Mouse (Mus musculus): ENCODE data around the gene Gpr19. TPM values are rescaled to one million over a fixed set of nuclear protein-coding genes. Genes with fewer than 3 reads are reported as not detected.

Gpr19 gene
- 1 to 10 TPM; 3.3 to 8.7 TPM for polyA plus RNA-seq (2017; shearing (Covaris generic))

DNA sequence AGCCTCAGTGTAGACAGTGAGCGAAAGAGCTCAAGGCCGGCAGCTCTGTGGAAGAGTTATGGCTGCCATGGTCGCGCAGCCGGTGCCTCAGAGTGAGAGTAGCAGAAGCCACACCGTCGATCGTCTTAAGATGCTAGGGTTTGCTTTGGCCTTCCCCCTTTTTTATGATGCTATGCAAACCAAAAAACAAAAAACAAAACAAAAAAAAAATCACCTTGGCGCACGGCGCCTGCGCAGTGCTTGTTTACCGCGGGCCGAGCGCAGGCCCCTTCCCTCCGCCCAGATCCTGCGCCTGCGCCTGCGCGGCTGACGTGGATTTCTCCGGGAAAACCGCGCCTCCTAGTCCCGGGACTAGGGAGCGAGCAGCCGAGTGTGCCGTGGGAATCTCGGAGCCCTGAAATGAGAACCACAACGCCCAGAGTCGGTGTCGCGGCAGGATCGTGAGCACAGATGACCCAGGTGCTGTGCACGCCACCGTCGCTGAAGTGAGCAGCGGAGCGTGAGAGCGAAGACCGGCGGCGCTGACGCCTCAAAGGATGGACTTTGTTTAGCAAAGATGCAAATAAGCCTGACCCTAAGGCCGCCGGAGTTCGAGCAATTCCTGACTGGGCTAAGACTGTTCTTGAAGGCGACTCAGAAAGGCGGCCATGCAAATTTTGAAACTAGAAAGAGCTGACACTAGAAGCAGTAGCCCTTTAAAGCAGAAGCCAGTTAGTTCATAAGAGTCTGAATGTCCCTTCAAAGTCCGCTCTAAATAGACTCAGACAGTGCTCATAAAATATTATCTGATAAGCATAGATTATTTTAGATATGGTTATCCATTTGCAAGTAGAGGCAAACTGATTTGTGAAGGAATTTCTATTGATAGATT is at the start of gene Gpr19:
Gene Gpr19, minus strand, starts transcription at position 484 of the 871 bp plus-strand sequence.
- ATAC-seq, result peak; percentile 66

DNA sequence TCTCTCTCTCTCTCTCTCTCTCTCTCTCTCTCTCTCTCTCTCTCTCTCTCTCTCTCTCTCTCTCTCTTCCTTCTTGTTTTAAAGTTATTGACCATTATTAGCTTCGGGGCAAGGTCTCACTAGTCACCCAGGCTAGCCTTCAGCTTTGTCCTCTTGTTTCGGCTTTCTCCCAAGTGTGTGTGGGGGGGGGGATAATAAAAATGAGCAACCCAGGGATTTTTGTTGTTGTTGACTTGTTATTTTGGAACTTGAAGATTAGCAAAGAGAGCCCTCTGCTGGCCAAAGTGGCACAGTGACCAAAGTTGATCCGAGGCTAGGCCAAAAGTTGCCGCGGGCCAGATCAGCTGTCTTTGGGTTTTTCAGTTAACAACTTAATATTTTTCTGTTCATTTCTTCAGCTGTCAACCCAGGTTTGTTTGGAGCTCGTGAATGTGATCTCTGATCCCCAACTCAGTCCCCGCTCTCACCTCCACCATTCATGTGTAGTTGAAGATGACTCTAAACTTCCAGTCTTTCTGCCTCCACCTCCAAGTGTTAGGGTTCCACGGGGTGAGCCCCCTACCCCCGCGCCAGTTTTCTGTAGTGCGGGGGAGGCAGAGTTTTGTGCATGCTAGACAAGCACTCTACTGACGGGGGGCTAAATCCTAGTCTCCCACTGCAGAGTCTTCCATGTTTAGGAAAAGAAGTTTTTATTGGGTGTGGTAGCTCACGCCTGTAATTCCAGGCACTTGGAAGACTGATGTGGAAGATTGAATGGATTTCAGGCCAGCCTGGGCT is 49.1 kb upstream of the Gpr19 start:
- peak; percentile 62 for ATAC-seq

DNA sequence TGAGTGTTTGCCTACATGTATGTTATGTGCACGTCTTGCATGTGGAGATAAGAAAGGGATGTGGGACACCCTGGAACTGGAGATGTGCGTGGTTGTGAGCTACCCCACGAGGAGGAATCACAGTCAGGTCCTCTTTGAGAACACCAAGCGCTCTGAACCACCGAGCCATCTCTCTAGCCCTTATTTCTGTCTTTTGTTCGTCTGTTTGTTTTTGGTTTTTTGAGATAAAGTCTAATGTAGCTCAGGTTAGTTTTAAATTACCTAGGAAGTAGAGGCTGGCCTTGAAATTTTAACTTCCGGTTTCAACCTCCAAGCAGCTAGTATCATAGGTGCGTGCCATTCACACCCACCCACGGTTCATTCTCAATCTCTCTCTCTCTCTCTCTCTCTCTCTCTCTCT is 48.5 kb upstream of the Gpr19 start:
- peak; percentile 81 for ATAC-seq

DNA sequence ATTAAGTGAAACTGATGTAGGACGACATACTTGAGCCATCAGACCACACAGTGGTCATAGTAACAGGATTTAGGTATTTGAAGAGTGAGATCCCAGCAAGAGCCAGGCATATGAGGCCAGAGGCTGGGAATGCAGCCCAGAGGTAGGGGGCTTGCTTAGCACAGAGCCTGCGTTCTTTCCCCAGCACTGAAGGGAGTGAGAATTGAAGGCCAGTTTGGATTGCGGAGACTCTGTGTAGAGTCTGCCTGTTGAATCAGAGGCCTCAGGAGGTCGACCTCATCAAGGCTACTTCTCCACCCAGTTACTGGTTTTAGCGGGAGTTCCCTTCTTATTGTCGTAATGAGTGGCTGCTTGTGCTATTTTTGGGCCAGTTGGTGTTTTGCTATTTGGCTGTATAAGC is 47.7 kb upstream of the Gpr19 start:
- no peak for ATAC-seq

DNA sequence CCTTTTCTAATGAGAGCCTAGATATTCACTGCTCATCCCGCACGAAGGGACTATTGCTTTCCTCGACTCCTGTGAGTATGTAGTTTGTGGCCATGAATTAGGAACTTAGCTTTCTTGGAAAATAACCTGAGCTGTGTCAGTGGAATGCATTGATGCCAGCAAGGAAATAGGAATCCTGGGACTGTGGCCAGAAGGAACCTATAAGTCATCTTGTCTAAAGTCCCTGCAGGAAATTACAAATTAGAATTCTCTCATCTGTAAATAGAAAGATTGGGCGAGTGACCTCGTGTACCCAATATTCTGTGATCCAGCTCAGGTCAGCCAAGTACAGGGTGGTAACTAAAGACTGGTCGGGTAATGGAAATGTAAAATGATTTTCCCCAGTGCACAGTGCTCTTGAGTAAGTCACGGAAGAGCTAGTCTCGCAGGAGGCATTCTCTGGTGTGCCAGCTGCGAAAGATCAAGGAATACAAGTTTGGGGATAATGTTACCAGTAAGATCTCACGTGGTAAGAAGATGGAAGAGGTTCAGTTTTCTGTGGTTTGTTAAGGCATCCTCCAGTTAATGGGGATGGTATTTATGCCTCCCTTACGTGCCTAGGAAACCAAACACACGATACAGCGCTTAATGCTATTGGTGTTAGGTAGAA is 45.5 kb upstream of the Gpr19 start:
- no peak for ATAC-seq

DNA sequence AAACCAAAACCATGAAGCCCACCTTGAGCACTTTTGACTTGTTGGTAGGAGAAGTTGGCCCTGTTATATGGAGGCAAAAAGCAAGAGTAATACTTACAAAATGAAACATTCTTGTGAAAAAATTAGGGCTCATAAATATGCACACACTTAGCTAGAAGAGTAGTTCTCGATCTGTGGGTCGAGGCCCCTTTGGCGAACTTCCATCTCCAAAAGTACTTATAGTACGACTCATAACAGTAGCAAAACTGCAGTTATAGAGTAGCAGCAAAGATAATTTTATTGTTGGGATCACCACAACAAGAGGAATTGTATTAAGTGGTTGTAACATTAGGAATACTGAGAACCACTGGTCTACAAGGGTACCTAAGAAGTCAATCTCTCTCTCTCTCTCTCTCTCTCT is 41.4 kb upstream of the Gpr19 start:
- no peak for ATAC-seq

DNA sequence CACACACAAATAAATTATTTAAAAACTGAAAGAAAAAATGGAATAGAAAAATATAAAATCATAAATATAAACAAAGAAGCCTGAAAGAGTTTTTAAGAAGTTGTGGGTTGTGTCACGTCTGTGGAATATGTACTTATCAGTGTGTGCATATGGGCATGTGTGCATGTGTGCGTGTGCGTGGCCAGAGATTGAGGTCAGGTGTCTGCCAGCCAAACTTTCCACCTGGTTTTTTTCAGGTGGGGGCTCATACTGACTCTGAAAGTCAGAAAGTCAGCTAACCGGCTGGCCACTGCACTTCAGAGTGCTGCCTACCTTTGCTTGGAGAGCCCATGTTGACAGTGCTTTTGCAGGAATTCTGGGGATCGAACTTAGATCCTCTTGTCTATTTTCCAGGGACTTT is 35.9 kb upstream of the Gpr19 start:
- ATAC-seq, result no peak

DNA sequence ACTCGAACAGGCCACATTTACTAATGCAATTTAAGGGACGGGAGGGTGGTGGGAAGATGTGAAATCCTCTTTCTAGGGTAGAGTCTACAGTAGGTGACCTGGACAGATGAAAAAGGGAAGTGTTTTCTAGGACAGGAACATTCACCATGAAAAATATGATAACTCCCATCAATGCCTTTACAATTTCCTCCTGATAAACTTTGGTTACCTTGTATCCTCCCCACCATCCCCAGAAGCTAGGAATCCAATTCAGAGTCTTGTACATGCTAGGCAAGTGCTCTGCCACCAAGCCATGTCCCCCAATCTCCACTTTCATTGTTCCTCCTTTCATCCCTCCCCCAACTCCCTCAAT is 34.8 kb upstream of the Gpr19 start:
- no peak for ATAC-seq

DNA sequence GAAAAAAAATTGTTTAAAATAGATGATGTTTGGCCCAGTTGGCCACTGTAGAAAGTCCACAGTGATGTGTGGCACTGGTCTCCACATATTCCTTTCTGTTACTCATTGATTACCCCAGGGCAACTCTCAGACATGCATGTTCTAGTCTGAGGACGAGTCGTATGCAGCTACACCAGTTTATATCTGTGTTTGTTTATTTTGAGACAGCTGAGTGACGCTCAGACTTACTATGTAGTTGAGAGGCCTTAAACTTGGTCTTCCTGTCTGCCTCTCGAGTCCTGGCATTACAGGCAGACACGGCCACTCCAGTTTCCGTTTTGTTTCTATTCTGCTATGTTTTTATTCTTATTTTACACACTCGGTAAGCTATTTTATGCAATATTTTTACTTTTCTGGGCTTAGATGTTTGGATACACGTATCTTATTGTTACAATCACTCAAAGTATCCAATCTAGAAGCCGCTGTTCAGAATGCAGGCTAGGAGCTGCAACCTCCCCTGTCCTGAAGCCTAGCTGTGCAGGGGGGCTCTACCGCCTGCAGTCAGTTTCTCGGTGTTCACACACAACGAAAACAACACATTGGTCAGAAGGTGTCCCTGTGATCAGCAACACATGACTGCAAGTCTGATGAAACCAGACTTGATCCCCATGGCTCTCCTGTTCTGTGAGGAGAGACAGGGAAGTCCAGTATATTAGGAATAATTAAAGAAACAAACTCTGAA is 34.3 kb upstream of the Gpr19 start:
- ATAC-seq, result peak; percentile 18

DNA sequence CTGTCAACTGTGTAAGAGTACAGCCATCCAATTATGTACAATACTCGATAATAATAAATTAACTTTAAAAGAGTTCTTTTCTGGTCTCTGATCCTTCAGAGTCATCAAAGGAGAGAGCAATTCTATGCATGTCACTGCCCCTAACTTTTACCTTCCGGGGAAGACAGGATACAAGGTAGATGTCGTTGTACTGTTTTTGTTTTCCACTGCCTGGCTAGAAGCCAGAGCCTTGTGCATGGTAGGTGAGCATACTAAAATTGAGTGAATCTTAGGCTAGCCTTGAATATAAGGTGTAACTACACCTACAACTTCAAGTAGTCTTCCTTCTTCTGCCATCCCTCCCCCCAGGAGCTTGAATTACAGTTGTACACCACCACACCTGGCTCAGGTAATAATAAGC is 32.8 kb upstream of the Gpr19 start:
- no peak for ATAC-seq

DNA sequence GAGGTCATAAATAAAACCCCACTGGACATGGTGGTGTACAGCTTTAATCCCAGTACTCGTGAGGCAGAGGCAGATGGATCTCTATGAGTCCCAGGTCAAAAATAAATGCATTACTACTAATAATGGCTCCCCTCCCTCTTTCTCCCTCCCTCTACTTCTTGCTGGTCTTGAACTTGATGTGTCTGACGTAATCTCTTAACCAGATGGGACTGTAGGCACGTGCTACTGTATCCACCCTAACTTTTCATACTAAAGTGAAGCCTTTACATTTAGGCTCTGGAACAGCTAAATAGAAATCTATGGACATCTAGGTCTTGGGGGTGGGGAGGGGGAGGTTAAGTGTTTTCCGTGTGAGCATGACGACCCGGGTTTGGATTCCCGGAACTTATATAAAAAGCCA is 32.0 kb upstream of the Gpr19 start:
- ATAC-seq, result no peak

DNA sequence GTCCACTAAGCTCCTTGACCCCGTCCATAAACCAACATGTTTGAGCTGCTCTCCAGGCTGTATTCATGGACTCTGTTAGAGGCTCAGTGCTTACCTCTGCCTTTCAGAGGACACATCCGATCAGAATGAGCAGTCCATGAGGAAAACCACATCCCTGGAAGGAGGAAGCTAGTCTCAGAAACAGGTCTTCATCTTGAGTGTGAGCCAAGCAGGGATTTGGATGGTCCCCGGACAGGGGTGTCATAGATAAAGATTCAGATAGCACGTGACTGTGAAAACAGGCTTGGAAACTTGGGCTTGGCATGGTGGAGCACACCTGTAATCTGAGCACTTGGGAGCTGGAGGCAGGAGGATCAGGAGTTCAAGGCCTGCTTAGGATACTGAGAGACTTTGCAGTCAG is 31.5 kb upstream of the Gpr19 start:
- no peak for ATAC-seq

DNA sequence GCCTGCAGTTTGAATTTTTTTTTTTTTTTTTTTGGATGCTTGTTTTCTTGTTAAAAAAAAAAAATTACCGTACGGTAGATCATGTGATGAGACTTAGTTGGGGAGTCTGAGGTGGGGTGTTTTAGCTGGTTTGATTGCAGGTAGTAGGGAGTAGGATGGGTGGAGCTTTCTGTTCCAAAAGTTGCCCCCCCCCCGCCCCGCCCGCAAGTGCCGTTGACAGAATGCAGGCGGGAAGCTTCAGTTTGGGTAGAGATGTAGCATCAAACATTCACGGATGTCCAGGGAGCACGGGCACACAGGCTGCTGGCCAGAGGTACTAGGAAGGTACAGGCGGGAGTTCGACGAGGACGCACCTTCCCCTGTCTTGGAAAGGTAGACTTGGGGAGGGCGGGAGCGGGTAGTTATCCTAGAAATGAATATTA is 30.5 kb upstream of the Gpr19 start:
- ATAC-seq, result peak; percentile 14

DNA sequence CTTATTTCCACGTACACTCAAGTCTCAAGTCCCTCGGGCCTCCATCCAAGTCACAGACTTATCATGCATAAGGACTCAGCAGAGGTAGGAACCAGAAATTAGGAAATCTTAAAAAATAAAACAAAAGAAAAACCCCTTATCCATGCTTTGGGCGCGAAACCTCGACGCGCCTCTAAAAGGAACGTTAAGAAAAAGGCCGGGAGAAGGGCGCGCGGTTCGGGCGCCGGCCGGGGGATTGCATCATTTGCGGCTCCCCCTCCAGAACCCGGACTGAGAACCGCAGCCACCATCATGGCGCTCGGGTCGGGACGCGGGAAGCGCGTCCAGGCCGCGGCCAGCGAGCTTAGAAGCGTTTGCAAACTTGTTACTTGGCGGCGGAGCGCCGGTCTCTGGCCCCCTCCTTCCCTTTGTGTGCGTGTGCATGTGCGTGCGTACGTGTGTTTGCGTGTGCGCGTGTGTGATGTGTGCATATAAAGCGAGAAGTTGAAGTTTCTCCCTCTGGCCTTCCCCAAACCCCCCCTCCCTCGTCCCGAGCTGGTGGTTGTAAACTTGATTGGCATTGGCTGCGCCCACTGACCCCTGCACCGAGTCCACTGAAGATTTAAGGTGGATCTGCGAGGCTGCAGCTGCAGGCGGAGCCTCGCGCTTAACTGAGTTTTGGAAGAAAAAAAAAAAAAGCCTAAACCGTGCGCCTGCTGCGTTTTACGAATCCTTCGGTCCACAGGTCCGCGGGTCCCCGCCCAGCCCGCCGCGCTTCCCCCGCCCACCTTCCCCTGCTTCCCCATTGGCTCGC is 29.9 kb upstream of the Gpr19 start:
- ATAC-seq, result peak; percentile 43

DNA sequence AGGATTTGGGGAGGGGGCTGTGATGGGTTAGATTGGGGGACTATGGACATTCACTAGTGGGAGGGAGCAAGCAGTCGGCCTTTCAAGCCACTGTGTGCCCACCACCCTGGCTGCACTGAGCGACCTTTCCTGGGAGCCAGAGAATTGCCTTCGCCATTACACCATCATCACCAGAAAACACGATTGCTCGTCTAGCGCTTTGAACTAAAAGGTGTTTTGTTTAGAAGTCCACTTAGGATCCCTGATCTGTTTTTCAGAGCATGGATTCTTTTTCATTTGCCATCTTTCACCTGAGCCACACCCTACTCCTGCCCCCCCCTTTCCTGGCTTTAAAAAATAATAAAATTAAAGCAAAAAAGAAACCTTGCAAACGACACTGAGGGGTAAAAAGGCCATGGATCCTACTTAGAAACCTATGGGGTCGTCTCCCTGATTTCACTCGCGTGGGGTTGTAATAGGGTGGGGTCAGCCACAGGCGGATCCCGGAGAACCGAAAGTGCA is 29.3 kb upstream of the Gpr19 start:
- ATAC-seq, result no peak

DNA sequence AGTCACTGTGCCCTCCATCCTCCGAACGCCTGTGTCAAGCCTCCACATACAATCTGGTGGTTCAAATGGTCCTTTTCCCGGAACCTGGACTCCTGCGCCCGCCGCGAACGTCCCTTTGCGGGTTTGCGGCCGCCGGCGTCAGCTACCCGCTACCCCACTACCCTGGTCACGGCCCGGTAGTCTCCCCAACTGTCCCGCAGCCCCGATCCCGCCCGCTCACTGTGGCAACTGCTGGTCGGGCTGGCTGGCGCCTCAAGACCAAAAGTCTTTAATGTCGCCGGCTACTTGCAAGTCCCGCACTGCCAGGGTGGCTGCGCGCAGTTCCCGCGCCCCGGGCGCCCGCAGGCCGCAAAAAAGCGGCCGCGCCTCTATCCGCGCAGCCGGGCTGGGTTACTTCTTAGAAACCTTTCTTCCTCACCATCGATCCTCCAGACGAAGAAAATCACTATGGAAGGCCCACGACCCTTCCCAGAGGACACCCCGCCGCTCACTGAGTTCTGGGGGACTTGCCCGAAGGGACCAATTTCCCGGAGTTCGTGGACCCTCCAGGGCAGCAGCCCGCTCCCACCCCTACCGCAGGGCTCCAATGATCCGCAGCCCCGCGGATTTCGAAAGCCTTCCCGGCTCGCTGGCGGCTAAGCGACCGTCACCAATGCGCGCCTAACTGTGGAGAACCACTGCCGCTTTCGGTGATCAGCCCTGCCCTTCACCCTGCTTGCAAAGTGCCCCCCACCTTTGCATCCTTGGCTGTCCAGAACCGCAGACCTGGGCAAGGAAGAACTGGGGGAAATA is 28.6 kb upstream of the Gpr19 start:
- ATAC-seq, result peak; percentile 6

DNA sequence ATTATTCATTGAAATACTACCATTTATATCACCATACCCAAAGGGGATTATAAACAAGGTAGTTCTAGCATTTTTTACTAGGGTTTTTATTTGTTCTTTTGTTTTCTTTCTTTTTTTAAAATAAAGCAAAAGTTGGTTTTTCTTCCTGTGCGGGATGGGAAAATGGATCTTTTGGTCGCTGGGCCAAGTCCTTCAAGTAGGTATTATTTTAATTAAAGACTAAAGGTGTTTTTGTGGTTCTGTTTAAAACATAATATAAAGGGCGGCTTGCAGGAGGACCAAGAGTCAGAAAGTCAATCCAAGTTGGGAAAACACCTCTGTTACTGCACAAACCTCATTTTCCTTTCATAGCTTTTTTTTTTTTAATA is 27.9 kb upstream of the Gpr19 start:
- no peak for ATAC-seq

DNA sequence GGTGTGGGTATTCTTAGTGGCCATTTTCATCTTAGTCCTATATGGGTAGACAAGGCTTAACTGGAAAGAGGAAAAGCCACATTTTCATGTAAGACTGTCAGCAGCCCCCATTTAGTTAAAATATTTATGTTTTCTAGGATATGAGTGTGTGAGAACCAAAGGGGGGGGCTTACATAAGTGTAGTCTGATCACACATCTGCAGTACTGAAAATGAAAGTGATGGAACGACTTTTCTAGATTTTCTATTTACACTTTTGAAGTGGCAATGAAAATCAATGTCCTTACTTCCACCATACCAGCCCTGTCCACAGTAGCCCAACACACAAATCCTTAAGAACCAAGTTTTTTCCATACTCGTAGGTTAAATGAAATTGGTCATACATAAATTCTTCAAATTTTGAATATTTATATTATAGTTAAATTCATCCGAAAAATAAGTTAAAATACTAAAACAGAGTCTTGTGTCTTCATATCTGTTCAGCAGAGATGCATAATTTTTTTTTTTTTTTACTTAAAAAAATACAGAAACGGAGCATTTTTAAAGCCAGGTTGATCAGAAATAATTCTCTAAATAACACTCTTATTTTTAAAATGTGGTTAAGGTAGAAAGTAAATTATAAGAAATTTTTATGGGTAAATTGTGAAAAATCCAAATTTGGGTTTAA is 27.4 kb upstream of the Gpr19 start:
- ATAC-seq, result no peak

DNA sequence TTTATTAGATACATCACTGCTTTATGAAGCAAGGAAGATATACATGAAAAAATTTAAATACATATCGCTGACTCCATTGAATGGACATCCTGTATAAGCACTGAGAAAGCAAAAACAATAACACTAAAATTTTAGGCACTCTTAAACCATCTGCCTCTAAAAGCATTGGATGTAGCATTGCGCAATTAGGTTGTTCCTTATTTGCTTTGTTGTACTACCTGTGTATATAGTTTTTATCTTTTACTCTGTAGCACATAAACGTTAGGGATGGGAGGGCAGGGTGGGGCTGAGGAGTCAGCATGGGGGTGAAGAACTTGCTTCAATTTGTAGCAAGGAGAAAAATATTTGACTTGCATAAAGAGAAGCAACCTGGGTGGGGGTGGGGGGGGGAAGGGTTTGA is 25.9 kb upstream of the Gpr19 start:
- ATAC-seq, result no peak

DNA sequence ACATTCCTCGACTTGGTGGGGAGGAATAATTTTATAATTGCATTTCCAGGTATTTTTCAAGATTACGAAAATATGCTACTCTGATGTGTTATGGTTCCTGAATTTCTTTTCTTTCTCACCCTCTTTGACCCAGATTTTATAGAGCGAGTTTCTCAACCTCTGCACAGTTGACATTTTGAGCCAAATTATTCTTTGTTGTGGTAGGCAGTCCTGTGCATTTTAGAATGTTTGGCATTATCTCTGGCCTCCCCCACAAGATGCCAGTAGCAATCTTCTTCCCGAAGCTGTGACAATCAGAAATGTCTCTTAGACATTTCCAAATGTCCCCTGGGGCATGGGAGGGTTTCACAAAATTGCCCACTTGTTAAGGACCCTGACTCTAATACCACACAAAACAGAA is 25.3 kb upstream of the Gpr19 start:
- no peak for ATAC-seq
